Mouse (Mus musculus): ENCODE results near the gene Fzr1. TPM values are rescaled to one million over a fixed set of nuclear protein-coding genes. Genes with fewer than 3 reads are reported as not detected.
A peak's percentile ranks its signal among the peaks of the same experiment; 100 is the strongest.

Gene Fzr1
- polyA plus RNA-seq, 1 experiment, result 61.6 TPM

DNA sequence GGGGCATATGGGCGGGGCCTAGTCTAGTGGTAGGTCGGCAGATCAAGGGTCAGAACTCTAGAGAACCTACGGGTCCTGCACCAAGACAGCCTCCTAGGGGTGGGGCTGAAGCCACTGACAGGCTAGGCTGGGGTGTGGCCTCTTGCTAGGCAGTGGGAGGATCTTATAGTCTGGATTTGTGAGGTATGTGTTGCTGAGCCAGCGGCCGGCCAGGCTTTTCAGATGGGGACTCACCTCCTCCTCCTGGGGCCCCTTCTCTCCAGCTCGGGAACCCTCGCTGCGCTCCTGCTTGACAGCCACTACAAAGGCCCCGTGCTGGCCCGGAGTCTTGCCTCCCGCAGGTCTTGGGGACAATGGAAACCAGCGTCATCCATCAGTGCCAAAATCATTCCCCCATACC is 29.2 kb downstream of the Fzr1 start:
- Histone ChIP-seq H3K79me3 (ENCODE audit: low read depth) (peaks cover 5% of the 10 kb centered on the region), H3K36me3 (ENCODE audit: control insufficient read depth, insufficient read depth) (peaks cover 21% of the 10 kb centered on the region), H3K4me3 (ENCODE audit: insufficient read depth, poor library complexity, severe bottlenecking) (peak overlapping the region; percentile 95), H3ac (ENCODE audit: control insufficient read depth, insufficient read length, low read depth) (peak overlapping the region; percentile 95), H3K79me2 (ENCODE audit: control insufficient read depth, insufficient read depth) (peaks cover 14% of the 10 kb centered on the region), H3K27me3 (ENCODE audit: control insufficient read depth, insufficient read depth, insufficient read length) (no peaks in the 10 kb centered on the region)
- TF ChIP-seq MYOD1 (IDR thresholded peaks at IDR 0.05; ENCODE audit: control insufficient read depth, insufficient read length, low read depth), result no peak
- no peak for TF ChIP-seq USF1 (IDR thresholded peaks at IDR 0.05; ENCODE audit: low read depth)
- no peak for TF ChIP-seq FOSL1 (IDR thresholded peaks at IDR 0.05; ENCODE audit: insufficient read depth, low read length, poor library complexity, severe bottlenecking)
- TF ChIP-seq CTCF (IDR thresholded peaks at IDR 0.05; ENCODE audit: control insufficient read depth, insufficient read depth, insufficient read length), result no peak
- no peak for TF ChIP-seq CEBPB (IDR thresholded peaks at IDR 0.05; ENCODE audit: low read depth)
- no peak for TF ChIP-seq MAX (IDR thresholded peaks at IDR 0.05)

DNA sequence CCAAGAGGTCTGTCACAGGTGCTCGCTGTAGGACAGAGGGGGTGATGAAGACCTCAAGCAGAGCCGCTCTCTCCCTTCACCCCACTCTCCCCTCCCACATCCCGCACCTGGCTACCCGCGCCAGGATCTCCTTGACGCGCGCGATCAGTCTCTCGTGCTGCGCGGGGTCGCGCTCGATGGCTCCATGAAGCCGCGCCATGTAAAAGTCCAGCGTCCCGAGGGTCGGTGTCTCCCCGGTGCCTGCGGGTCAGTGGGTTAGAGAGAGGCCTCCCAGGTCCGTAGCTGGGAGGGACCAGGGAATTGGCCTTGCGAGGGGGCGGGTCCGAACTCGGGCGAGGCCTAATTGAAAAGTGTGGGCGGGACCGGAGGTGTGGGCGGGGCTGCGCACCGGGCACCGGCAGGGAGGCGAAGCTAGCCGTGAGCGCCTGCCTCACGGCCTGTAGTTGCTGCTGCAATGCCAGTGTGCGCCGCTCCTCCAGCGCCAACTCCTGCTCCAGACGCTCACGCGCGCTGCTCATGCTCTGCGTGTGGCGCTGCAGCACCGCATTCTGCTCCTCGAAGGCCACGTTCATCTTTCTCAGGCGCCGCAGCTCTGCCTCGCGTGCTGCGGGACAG is 31.8 kb downstream of the Fzr1 start:
- peaks cover 21% of the 10 kb centered on the region for H3K36me3 ChIP-seq (ENCODE audit: control insufficient read depth, insufficient read depth)
- no peak overlapping the region for H3K4me3 ChIP-seq (ENCODE audit: insufficient read depth, poor library complexity, severe bottlenecking)
- H3K27me3 ChIP-seq (ENCODE audit: control insufficient read depth, insufficient read depth, insufficient read length), result peaks cover 11% of the 10 kb centered on the region

DNA sequence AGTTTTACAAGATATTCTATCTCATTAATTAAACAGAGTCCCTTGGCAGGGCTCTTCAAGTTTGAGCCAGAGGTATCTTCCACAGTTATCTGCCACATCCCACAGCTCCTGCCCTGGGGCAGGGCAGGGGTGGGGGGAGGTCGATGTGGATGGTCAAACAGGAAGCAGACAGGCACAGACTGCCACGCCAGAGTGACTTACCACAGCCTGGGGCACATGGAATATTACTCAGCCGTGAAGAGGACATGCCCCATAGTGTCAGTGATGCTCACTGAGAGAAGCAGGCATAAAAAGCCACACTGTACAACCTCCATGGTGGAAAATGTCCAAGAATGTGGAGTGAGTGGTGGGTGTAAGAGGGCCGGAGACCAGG is 33.2 kb downstream of the Fzr1 start:
- Histone ChIP-seq H3K27me3 (ENCODE audit: control insufficient read depth, insufficient read depth, insufficient read length) (peaks cover 11% of the 10 kb centered on the region), H3K4me3 (ENCODE audit: insufficient read depth, poor library complexity, severe bottlenecking) (no peak overlapping the region), H3K79me3 (ENCODE audit: low read depth) (peaks cover 5% of the 10 kb centered on the region), H3ac (ENCODE audit: control insufficient read depth, insufficient read length, low read depth) (no peak overlapping the region), H3K36me3 (ENCODE audit: control insufficient read depth, insufficient read depth) (peaks cover 21% of the 10 kb centered on the region), H3K79me2 (ENCODE audit: control insufficient read depth, insufficient read depth) (peaks cover 14% of the 10 kb centered on the region)
- no peak for TF ChIP-seq USF1 (IDR thresholded peaks at IDR 0.05; ENCODE audit: low read depth)
- no peak for TF ChIP-seq MAX (IDR thresholded peaks at IDR 0.05)
- TF ChIP-seq MYOD1 (IDR thresholded peaks at IDR 0.05; ENCODE audit: control insufficient read depth, insufficient read length, low read depth), result no peak
- no peak for TF ChIP-seq MYOG (IDR thresholded peaks at IDR 0.05; ENCODE audit: control insufficient read depth, extremely low read depth, insufficient read length)
- no peak for TF ChIP-seq FOSL1 (IDR thresholded peaks at IDR 0.05; ENCODE audit: insufficient read depth, low read length, poor library complexity, severe bottlenecking)
- TF ChIP-seq CTCF (IDR thresholded peaks at IDR 0.05; ENCODE audit: control insufficient read depth, insufficient read depth, insufficient read length), result no peak
- TF ChIP-seq CEBPB (IDR thresholded peaks at IDR 0.05; ENCODE audit: low read depth), result no peak

More for the DNA sequence above, 31.8 kb downstream of the Fzr1 start:
- Histone ChIP-seq H3ac (ENCODE audit: control insufficient read depth, insufficient read length, low read depth) (no peak overlapping the region), H3K79me2 (ENCODE audit: control insufficient read depth, insufficient read depth) (peaks cover 14% of the 10 kb centered on the region), H3K79me3 (ENCODE audit: low read depth) (peaks cover 5% of the 10 kb centered on the region)
- TF ChIP-seq CTCF (IDR thresholded peaks at IDR 0.05; ENCODE audit: control insufficient read depth, insufficient read depth, insufficient read length) (no peak), USF1 (IDR thresholded peaks at IDR 0.05; ENCODE audit: low read depth) (no peak), MAX (IDR thresholded peaks at IDR 0.05) (no peak), CEBPB (IDR thresholded peaks at IDR 0.05; ENCODE audit: low read depth) (no peak), FOSL1 (IDR thresholded peaks at IDR 0.05; ENCODE audit: insufficient read depth, low read length, poor library complexity, severe bottlenecking) (no peak), MYOD1 (IDR thresholded peaks at IDR 0.05; ENCODE audit: control insufficient read depth, insufficient read length, low read depth) (no peak), MYOG (IDR thresholded peaks at IDR 0.05; ENCODE audit: control insufficient read depth, extremely low read depth, insufficient read length) (no peak)

DNA sequence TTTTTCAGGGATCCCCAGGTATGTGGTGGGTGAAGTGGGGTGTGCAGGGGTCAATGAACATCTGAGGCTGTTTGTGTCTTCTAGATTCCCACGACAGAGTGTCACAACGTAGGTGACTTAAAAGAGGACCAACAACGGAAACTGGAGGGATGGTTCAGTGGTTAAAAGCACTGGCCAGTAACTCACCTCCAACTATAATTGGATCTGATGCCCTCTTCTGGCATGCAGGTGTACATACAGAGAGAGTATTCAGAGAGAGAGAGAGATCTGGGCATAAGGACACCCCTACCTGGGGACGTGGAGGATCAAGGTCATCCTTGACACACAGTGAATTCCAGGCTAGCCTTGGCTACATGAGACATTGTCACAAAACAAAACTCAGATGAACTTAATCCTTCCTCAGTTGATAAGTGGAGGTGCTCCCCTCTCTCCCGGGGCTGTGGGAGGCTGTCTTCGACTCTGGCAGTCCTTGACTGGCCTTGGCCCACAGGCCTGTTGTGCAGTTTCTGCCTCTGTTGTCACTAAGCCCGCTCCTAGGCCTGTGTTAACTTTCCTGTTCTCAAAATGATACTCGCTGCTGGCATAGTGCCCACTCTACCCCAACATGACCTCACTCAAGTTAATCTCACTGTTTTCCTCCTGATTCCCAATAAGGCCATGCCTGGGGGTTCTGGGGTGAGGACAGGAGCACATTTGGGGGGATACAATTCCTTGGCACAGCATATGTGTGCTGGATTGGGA is 33.7 kb downstream of the Fzr1 start:
- H3K27me3 ChIP-seq (ENCODE audit: control insufficient read depth, insufficient read depth, insufficient read length), result peaks cover 11% of the 10 kb centered on the region
- TF ChIP-seq MAX (IDR thresholded peaks at IDR 0.05) (no peak), USF1 (IDR thresholded peaks at IDR 0.05; ENCODE audit: low read depth) (no peak), FOSL1 (IDR thresholded peaks at IDR 0.05; ENCODE audit: insufficient read depth, low read length, poor library complexity, severe bottlenecking) (no peak), CEBPB (IDR thresholded peaks at IDR 0.05; ENCODE audit: low read depth) (no peak), MYOD1 (IDR thresholded peaks at IDR 0.05; ENCODE audit: control insufficient read depth, insufficient read length, low read depth) (no peak), MYOG (IDR thresholded peaks at IDR 0.05; ENCODE audit: control insufficient read depth, extremely low read depth, insufficient read length) (no peak), CTCF (IDR thresholded peaks at IDR 0.05; ENCODE audit: control insufficient read depth, insufficient read depth, insufficient read length) (no peak)
- peaks cover 9% of the 10 kb centered on the region for H3K79me2 ChIP-seq (ENCODE audit: control insufficient read depth, insufficient read depth)
- peaks cover 21% of the 10 kb centered on the region for H3K36me3 ChIP-seq (ENCODE audit: control insufficient read depth, insufficient read depth)
- no peak overlapping the region for H3ac ChIP-seq (ENCODE audit: control insufficient read depth, insufficient read length, low read depth)
- H3K4me3 ChIP-seq (ENCODE audit: insufficient read depth, poor library complexity, severe bottlenecking), result no peak overlapping the region
- H3K79me3 ChIP-seq (ENCODE audit: low read depth), result peaks cover under 1% of the 10 kb centered on the region

DNA sequence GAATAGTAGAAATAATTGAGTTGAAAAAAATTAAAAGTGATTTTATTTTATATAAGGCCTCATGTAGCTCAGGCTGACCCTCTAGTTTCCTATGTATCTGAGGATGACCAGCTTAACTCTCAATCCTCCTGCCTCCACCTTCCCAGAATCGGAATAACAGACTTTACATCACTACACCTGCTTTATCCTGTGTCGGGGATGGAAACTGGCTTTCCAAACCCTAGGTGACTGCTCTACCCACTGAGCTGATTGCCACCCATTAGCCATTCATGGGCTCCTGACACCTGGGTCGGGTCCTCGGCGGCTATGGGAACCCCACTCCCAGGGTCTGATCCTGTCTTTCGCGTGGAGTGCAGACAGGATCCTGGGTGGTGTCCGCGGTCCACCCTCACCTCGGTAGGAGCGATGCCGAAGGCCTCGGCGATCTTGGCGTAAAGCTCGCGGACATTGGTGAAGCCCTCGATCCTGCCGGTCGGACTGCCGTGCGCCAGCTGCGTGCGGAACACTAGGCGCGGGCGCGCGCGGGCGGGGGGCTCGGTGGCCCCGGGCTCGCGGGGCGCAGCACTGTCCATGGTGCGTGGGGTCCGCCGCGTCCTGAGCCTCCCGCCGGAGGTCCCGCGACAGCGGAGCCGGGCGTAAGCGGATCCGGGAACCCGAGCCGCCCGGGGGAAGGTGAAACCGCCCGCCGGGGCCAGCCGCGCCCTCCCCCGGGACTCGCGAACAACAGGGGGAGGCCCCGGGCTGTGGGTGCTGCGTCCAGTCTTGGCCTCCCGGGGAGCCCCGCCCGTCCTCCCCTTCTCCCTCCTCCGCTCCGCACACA is 35.4 kb downstream of the Fzr1 start, which contains the start of gene Gipc3:
Gene Gipc3, minus strand, starts transcription at position 581 of the 820 bp plus-strand sequence.
- Histone ChIP-seq H3K4me3 (ENCODE audit: insufficient read depth, poor library complexity, severe bottlenecking) (no peak within 1 kb of the TSS), H3K79me2 (ENCODE audit: control insufficient read depth, insufficient read depth) (no peaks in the 10 kb centered on the region), H3ac (ENCODE audit: control insufficient read depth, insufficient read length, low read depth) (peak within 1 kb of the TSS; percentile 53), H3K79me3 (ENCODE audit: low read depth) (no peaks in the 10 kb centered on the region), H3K36me3 (ENCODE audit: control insufficient read depth, insufficient read depth) (peaks cover 12% of the 10 kb centered on the region), H3K27me3 (ENCODE audit: control insufficient read depth, insufficient read depth, insufficient read length) (peaks cover 11% of the 10 kb centered on the region)
- TF ChIP-seq MAX (IDR thresholded peaks at IDR 0.05) (no peak), CEBPB (IDR thresholded peaks at IDR 0.05; ENCODE audit: low read depth) (no peak), MYOD1 (IDR thresholded peaks at IDR 0.05; ENCODE audit: control insufficient read depth, insufficient read length, low read depth) (no peak), MYOG (IDR thresholded peaks at IDR 0.05; ENCODE audit: control insufficient read depth, extremely low read depth, insufficient read length) (no peak), USF1 (IDR thresholded peaks at IDR 0.05; ENCODE audit: low read depth) (no peak)

All from C2C12 (cell line).